Mouse (Mus musculus): ENCODE results near the gene Gsn. TPM values are rescaled to one million over a fixed set of nuclear protein-coding genes. Genes with fewer than 3 reads are reported as not detected.
A peak's percentile ranks its signal among the peaks of the same experiment; 100 is the strongest.

Gene Gsn
- 56.1 and 59.7 TPM in 2 replicates for polyA plus RNA-seq (2015; fragmentation: Nextera tagmentation; extraction: Ambion mirVana)

- no peaks in the 10 kb centered on the region; the same call in 1 of the 2 replicates for H3K27me3 ChIP-seq (ENCODE audit: insufficient read depth, low read length)
- TF ChIP-seq EP300 (IDR thresholded peaks at IDR 0.05; ENCODE audit: low read depth) (no peak), CTCF (IDR thresholded peaks at IDR 0.05; ENCODE audit: low read depth) (no peak)
- peak within 1 kb of the TSS; percentile 57 for H3K4me3 ChIP-seq (ENCODE audit: low read depth, low read length)
- WGBS (ENCODE audit: insufficient replicate concordance) = 5% methylated on average over 54 of the region's 54 CpGs
- peaks cover 17% of the 10 kb centered on the region for H3K4me1 ChIP-seq (ENCODE audit: insufficient read depth)
- ATAC-seq (peak; percentile 95), DNase-seq (peak; percentile 89)
- peak within 1 kb of the TSS; percentile 58 for H3K9ac ChIP-seq (replicated peaks)
- peak within 1 kb of the TSS; percentile 35; the same call in 1 of the 2 replicates for H3K27ac ChIP-seq (ENCODE audit: low read depth)
- H3K9me3 ChIP-seq (ENCODE audit: low read length) = no peaks in the 10 kb centered on the region
- no peaks in the 10 kb centered on the region for H3K36me3 ChIP-seq (replicated peaks; ENCODE audit: insufficient read depth, low read length)
- peak within 1 kb of the TSS; percentile 91 for H3K4me2 ChIP-seq (ENCODE audit: low read depth, low read length)
These were observed at the start of gene Gsn for GRCm38 (mm10) chr2:35255885-35256833. Gene Gsn (plus strand): TSS chr2:35256380.

- ATAC-seq (no peak), DNase-seq (peak; percentile 6)
- no peak overlapping the region for H3K27ac ChIP-seq (ENCODE audit: low read depth)
- no peaks in the 10 kb centered on the region for H3K27me3 ChIP-seq (ENCODE audit: insufficient read depth, low read length)
- no peak overlapping the region for H3K9ac ChIP-seq (replicated peaks)
- H3K4me1 ChIP-seq (ENCODE audit: insufficient read depth) = peaks cover 2% of the 10 kb centered on the region
- H3K4me2 ChIP-seq (ENCODE audit: low read depth, low read length) = no peak overlapping the region
- no peaks in the 10 kb centered on the region for H3K9me3 ChIP-seq (ENCODE audit: low read length)
- H3K36me3 ChIP-seq (replicated peaks; ENCODE audit: insufficient read depth, low read length) = no peaks in the 10 kb centered on the region
- WGBS (ENCODE audit: insufficient replicate concordance) = 72% methylated on average over 3 of the region's 3 CpGs
- H3K4me3 ChIP-seq (ENCODE audit: low read depth, low read length) = no peak overlapping the region
- no peak for TF ChIP-seq EP300 (IDR thresholded peaks at IDR 0.05; ENCODE audit: low read depth)
- no peak for TF ChIP-seq CTCF (IDR thresholded peaks at IDR 0.05; ENCODE audit: low read depth)
These were observed 49.4 kb upstream of the Gsn start for GRCm38 (mm10) chr2:35206761-35207160.

GRCm38 (mm10) chr2:35208054-35208453 is 48.1 kb upstream of the Gsn start:
- 67% methylated on average over 3 of the region's 3 CpGs for WGBS (ENCODE audit: insufficient replicate concordance)
- Histone ChIP-seq H3K27me3 (ENCODE audit: insufficient read depth, low read length) (no peaks in the 10 kb centered on the region), H3K4me3 (ENCODE audit: low read depth, low read length) (no peak overlapping the region), H3K9me3 (ENCODE audit: low read length) (no peaks in the 10 kb centered on the region), H3K27ac (ENCODE audit: low read depth) (no peak overlapping the region), H3K4me1 (ENCODE audit: insufficient read depth) (peaks cover 2% of the 10 kb centered on the region), H3K9ac (replicated peaks) (no peak overlapping the region), H3K36me3 (replicated peaks; ENCODE audit: insufficient read depth, low read length) (no peaks in the 10 kb centered on the region), H3K4me2 (ENCODE audit: low read depth, low read length) (no peak overlapping the region)
- ATAC-seq = no peak
- TF ChIP-seq CTCF (IDR thresholded peaks at IDR 0.05; ENCODE audit: low read depth) (no peak), EP300 (IDR thresholded peaks at IDR 0.05; ENCODE audit: low read depth) (no peak)
- DNase-seq = peak; percentile 9

- WGBS (ENCODE audit: insufficient replicate concordance) = 44% methylated on average over 8 of the region's 8 CpGs
- DNase-seq (peak; percentile 10), ATAC-seq (no peak)
- 0 out of 2 replicates have a peak overlapping the region, but pooled peaks have one; percentile 4 for H3K27ac ChIP-seq (ENCODE audit: low read depth)
- no peaks in the 10 kb centered on the region for H3K36me3 ChIP-seq (replicated peaks; ENCODE audit: insufficient read depth, low read length)
- H3K9ac ChIP-seq (replicated peaks) = no peak overlapping the region
- no peak overlapping the region for H3K4me3 ChIP-seq (ENCODE audit: low read depth, low read length)
- no peaks in the 10 kb centered on the region for H3K9me3 ChIP-seq (ENCODE audit: low read length)
- H3K4me2 ChIP-seq (ENCODE audit: low read depth, low read length) = no peak overlapping the region
- TF ChIP-seq EP300 (IDR thresholded peaks at IDR 0.05; ENCODE audit: low read depth) = no peak
- no peak for TF ChIP-seq CTCF (IDR thresholded peaks at IDR 0.05; ENCODE audit: low read depth)
- H3K4me1 ChIP-seq (ENCODE audit: insufficient read depth) = peaks cover 5% of the 10 kb centered on the region
- no peaks in the 10 kb centered on the region for H3K27me3 ChIP-seq (ENCODE audit: insufficient read depth, low read length)
These were observed 47.1 kb upstream of the Gsn start for GRCm38 (mm10) chr2:35208931-35209665.

- no peak for ATAC-seq
- peak; percentile 6 for DNase-seq
- no peak overlapping the region for H3K27ac ChIP-seq (ENCODE audit: low read depth)
- no peaks in the 10 kb centered on the region for H3K27me3 ChIP-seq (ENCODE audit: insufficient read depth, low read length)
- peaks cover 5% of the 10 kb centered on the region for H3K4me1 ChIP-seq (ENCODE audit: insufficient read depth)
- H3K36me3 ChIP-seq (replicated peaks; ENCODE audit: insufficient read depth, low read length) = no peaks in the 10 kb centered on the region
- TF ChIP-seq EP300 (IDR thresholded peaks at IDR 0.05; ENCODE audit: low read depth) (no peak), CTCF (IDR thresholded peaks at IDR 0.05; ENCODE audit: low read depth) (no peak)
- H3K4me2 ChIP-seq (ENCODE audit: low read depth, low read length) = no peak overlapping the region
- 62% methylated on average over 3 of the region's 3 CpGs for WGBS (ENCODE audit: insufficient replicate concordance)
- no peak overlapping the region for H3K9ac ChIP-seq (replicated peaks)
- no peak overlapping the region for H3K4me3 ChIP-seq (ENCODE audit: low read depth, low read length)
- no peaks in the 10 kb centered on the region for H3K9me3 ChIP-seq (ENCODE audit: low read length)
These were observed 44.5 kb upstream of the Gsn start for GRCm38 (mm10) chr2:35211681-35212080.

Data from liver, postnatal 0 days (tissue).